Mouse (Mus musculus): ENCODE results near the gene Adh7.

Gene Adh7

DNA sequence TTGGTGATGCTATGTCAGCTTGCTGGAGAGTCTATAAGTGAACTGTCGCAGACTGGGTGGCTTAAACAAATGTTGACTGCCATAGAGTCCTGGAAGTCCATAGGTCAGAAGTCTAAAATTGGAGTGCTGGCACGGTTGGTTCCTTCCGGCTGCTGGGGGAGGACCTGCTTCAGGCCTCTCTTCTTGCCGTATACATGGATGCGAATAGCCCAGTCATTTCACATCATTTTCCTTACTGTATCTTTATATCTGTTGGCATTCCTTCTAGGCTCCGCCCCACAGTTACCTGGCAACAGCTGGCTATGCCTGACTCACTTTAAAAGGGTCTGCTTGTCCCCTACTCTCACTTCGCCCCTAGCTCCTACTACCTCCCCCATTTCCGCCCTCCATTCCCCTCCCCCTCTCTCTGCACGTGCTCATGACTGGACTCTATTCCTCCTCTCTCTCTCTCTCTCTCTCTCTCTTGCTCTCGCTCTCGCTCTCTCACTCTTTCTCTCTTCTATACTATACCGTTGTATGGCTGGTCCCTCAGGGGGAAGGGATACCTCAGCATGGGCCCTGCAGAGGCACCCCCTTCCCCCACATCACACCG is 6.9 kb downstream of the Adh7 start:
- DNase-seq (ENCODE audit: low spot score in 2 of 2), result no peak

GRCm38 (mm10) chr3:138225331-138225730 is 7.8 kb downstream of the Adh7 start:
- no peak for DNase-seq (ENCODE audit: low spot score in 2 of 2)

DNA sequence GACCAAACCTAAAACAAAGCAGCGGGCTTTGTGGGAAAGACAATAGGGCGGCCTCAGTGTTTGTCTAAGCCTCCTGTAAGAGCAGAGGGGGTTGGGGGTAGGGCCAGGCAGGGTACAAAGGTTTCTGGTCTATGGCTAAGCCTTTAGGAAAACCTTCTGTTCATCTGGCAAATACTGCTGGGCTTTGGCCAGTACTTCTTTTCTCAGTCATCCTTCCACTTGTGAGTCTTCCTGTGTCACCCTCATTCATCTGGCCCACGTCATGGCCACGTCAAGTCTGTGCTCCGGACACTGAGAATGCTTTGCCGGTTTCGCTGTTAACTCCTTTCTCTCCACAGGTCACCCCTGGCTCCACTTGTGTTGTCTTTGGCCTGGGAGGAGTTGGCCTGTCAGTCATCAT is 8.3 kb downstream of the Adh7 start:
- DNase-seq (ENCODE audit: low spot score in 2 of 2), result no peak

- DNase-seq (ENCODE audit: low spot score in 2 of 2), result no peak
These were observed 8.9 kb downstream of the Adh7 start for GRCm38 (mm10) chr3:138226476-138226875.

DNA sequence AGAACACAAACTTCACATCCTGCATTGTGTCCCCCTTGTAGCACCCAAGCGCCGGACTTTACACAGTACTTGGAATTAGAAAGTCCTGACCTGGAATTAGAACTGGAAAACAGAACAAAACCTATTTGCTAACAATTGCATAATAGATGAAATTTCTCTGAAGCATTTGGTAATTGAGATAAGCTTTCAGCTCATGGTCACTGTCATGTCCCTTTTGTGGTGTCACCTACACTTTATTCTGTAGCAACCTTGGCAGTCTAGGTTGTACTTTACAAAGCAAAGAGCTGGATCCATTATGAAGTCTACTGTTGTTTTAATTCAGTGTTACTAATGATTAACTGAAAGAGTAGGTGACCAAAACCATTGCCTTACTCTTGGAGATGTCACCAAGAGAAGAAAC is 9.5 kb downstream of the Adh7 start:
- DNase-seq (ENCODE audit: low spot score in 2 of 2), result no peak

DNA sequence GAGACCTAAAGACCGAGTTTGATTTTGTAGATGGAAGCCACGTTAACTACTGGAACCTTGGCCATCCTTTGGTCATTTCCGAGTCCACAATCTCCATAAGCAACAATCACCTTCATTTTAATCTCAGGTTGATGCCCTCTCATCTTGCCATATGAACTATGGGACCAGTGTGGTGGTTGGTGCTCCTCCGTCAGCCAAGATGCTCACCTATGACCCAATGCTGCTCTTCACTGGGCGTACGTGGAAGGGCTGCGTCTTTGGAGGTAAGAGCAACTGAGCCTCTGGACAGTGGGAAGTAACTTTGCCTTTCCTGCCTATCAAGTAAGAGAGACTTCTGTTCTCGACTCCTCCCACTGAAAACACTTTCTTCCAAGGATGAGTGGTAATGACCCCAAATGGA is 10.2 kb downstream of the Adh7 start:
- DNase-seq (ENCODE audit: low spot score in 2 of 2), result no peak

- no peak for DNase-seq (ENCODE audit: low spot score in 2 of 2)
These were observed 11.9 kb downstream of the Adh7 start for GRCm38 (mm10) chr3:138229448-138229847.

GRCm38 (mm10) chr3:138230266-138230665 is 12.7 kb downstream of the Adh7 start:
- no peak for DNase-seq (ENCODE audit: low spot score in 2 of 2)

DNA sequence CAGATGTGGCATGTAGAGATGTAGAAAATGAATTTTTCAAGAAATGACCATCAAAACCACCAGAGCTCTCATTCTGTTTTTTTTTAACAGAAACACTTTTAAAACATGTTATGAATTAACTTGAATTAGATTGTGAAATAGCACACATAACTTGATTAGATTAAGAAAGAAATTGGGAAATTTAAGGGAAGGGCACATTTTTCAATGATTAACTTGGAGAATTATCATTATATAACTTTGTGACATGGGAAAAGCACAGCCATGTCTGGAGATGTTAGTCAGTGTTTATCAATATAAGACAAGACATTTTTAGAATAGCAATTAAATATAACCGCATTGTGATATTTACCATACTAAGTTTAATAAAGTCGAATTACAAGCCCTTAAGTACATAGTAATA is 14.0 kb downstream of the Adh7 start:
- no peak for DNase-seq (ENCODE audit: low spot score in 2 of 2)

GRCm38 (mm10) chr3:138236546-138237163 is 19.1 kb downstream of the Adh7 start:
- no peak for DNase-seq (ENCODE audit: low spot score in 2 of 2)

DNA sequence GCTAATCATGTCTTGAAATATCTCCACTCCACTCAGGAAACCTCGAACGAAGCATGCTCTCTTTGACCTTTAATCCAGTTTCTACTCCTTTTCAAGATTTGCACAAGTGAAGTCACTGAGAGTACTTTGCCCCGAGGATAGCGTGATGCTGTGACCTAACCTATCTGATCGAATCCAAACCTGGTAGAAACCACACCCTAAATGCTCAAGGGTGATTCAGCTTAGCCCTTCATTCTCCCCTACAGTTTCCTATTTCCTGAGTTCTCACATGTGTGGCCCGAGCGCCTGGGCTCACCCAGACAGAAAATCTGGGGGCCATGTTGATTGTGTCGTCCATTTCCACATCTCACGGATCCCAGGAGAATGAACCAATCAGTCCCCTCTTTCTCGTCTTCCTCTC is 20.5 kb downstream of the Adh7 start:
- no peak for DNase-seq (ENCODE audit: low spot score in 2 of 2)

DNA sequence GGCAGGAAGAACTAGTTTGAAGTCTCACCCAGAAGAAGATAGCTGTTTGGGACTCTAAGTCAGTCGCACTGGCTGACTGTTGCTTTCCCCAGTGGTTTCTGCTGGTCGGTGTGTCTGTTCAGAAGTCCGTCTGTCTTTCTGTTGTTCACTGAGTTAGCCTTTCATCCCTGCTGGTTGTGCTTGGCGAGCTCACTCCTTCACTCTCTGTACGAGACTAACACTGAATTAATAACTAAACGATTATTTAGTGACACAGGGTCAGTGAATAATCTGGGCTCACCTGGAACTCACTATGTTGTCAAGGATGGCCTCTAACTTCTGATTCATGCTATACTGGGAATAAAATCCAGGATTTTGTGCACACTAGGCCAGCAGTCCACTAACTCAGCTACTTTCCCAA is 21.9 kb downstream of the Adh7 start:
- no peak for DNase-seq (ENCODE audit: low spot score in 2 of 2)

DNA sequence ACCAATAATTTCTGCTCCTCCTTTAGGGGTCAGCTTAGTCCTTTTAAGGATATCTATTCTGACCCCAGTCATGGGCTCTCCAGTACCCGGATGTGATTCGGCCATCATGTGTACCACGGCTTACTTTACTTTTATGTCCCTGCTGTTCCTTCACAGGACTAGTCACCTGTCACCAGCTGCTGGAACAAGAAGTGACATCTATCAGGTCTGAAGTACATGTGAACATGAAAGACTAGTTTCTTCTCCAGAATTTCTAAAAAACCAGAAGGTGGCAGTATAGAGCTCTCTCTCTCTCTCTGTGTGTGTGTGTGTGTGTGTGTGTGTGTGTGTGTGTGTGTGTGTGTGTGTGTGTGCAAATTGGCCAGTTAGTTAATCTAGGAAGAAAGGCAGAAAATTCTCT is 22.9 kb downstream of the Adh7 start:
- DNase-seq (ENCODE audit: low spot score in 2 of 2), result no peak

DNA sequence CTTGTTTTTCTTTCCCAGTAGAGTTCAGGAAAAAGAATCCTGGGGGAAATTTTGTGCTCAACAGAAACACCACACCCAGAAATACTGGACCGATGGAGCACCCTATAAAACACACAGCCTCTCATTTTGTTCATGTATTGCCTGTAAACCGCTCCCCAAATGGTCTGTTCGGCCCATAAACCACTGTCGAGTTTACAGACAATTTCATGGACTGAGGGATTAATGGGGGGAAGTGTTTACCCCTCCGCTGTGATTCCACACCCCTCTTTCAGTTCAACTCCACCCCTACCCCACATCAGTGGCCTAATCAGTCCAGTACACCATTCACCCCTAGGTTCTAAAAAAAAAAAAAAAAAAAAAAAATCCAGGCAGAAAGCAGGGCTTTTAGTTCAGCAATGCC is 23.4 kb downstream of the Adh7 start:
- DNase-seq (ENCODE audit: low spot score in 2 of 2), result no peak

DNA sequence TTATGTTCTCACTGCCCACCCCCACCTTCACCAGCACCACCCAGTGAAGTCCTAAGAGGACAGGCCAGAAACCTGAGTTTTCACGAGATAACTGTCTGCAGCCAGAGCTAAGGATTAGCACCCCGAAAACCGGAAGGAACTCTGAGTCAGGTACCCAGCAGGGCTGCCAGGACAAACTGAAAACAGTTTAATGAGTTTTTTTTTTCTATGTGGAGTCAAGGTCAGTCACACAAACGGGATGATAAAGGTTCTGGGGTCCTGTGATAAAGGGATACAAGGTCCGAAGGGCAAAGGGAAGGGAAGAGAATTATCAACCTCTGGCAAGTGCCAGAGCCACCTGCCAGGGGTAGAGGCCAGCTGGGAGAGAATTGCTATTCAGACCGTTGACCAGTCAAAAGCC is 23.8 kb downstream of the Adh7 start:
- DNase-seq (ENCODE audit: low spot score in 2 of 2), result no peak

DNA sequence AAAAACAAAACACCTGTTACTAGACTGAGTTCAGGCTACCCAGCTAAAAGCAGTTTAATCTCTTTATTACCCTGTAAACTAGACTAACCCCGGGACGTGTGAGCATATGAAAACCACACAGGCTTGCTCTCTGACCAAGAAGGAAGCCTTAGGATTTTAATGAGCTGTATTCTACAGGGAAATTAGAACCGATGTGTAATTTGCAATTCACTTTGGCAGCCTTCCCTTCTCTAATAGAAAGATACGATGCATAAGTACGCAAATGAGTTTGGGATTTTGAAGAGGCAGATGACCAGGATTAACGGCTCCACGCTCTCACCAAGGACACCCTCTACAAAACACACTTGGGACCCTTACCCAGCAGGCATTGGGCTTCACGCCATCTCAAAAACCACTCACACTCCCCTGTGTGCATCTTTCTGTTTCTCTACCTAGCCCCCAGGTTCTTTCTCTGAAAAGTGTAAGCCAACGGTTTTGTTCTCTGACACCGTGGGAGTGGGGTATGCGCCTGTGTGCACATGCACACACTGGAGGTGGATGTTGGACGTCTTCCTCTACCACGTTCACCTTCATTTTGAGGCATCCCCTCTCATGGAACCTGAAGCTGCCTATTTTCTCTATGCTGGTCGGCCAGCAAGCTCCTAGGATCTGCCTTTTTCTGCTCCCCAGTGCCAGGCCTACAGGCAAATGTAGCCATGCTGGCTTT is 24.6 kb downstream of the Adh7 start:
- DNase-seq (ENCODE audit: low spot score in 2 of 2), result no peak

- no peak for DNase-seq (ENCODE audit: low spot score in 2 of 2)
These were observed 25.4 kb downstream of the Adh7 start for GRCm38 (mm10) chr3:138242933-138243332.

DNA sequence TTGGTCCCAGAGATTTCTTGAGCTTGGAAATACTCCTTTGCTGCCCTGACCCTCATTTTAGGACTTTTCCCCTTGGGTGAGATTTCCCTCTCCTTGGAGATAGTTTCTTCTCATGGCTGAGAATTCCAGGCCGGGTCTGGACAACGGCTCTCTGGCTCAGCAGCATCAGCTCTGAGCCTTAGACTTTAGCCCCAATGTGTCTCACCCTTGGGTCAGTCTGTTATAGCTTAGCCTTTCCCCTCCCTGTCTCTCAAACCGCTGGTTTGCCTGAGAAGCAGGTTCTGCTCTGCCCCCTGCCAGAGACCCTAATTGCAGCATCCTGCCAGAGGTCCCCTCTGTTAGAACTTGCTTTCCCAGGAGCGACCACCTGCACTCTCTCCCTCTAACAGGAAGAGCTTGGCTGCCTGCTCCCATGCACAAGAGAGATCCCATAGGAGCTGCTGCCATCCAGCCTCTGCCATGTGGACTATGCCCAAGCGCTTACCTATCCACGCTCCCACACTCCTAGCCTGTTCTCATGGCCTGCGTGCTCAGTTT is 26.8 kb downstream of the Adh7 start:
- no peak for DNase-seq (ENCODE audit: low spot score in 2 of 2)

DNA sequence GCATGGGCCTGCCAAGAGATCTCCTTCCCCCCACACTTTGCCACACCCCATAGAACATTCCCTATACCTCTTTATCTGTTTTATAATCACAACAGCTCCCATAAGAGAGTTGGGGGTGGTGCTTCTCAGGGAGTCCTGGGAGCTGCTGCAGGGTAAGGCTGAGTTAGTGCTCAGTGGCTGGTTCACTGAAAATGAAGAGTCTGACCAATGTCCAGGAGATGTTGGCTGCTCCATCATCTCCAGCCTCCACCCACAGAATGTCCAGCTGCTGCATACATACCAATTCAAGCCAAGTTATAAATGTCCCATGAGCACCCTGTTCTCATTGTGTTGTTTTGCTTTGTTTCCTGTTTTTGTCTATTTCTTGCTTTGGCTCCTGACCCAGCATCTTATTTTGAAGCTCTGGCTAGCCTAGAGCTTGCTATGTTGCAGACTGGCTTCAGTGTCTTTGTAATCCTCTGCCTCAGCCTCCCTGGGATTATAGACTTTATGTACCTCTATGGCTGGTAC is 29.0 kb downstream of the Adh7 start:
- DNase-seq (ENCODE audit: low spot score in 2 of 2), result no peak

GRCm38 (mm10) chr3:138247241-138247640 is 29.7 kb downstream of the Adh7 start:
- no peak for DNase-seq (ENCODE audit: low spot score in 2 of 2)

DNA sequence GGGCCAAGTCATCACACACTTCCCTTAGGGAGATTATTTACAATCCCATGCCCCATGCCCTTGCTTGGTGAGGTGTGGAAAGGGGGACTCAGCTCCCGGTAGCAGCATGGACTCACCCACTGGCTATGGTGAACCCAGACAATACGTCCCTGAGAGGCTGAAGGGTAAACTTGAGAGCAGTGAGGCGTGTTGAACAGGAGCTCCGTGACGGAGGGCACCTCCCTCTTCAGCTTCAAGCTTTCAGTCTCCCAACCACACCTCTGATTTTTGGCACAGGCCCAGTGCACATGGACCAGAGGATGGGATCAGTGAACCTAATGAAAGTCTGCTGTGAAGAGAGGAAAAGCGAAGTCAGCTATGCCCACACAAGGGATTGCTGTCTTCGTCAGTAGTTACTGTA is 30.5 kb downstream of the Adh7 start:
- DNase-seq (ENCODE audit: low spot score in 2 of 2), result no peak

DNA sequence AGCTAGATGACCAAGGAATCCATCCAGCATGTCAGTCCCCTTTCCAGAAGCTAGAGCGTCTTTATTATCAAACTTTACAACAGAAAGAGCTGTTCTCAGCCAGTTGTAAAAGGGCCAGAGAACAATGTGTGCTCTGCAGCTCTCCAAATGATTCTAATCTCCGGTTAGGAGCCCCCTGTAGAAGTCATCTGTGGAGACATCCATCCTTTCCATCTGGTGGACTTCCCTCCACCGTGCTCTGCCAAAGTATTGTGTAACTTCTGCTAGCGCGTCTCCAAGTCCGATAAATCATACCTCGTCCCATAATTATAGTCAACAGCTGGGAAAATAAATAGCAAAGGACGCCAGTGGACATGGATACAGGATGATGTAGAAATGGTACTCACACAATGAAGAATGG is 31.2 kb downstream of the Adh7 start:
- no peak for DNase-seq (ENCODE audit: low spot score in 2 of 2)

- DNase-seq (ENCODE audit: low spot score in 2 of 2), result no peak
These were observed 33.6 kb downstream of the Adh7 start for GRCm38 (mm10) chr3:138251156-138251555.
